Mouse (Mus musculus): Measurements from ENCODE around the gene Ogfod1. TPM values are rescaled to one million over a fixed set of nuclear protein-coding genes. Genes with fewer than 3 reads are reported as not detected.

Ogfod1 gene
- polyA plus RNA-seq (2015; fragmentation: Illumina TruSeq; extraction: RNeasy Lipid Tissue Mini Kit (QIAGEN cat#74804); ENCODE audit: insufficient read depth, low replicate concordance) = 26.0 TPM

GRCm38 (mm10) chr8:94036944-94037524, at the start of gene Ogfod1, which contains the start of gene Nudt21:
Gene Ogfod1 (plus strand): TSS chr8:94037198.
Gene Nudt21 (minus strand): TSS chr8:94037031.

GRCm38 (mm10) chr8:94012013-94012951, 24.7 kb upstream of the Ogfod1 start, which contains the start of gene Amfr:
Gene Amfr (minus strand): TSS chr8:94012842.

GRCm38 (mm10) chr8:94098081-94098974, 61.3 kb downstream of the Ogfod1 start, which contains the start of gene Bbs2:
Gene Bbs2 (minus strand): TSS chr8:94098928.

Other genes with a start within 250 kb of the Ogfod1 start
- gene Gnao1, start 227.2 kb upstream of the Ogfod1 start, polyA plus RNA-seq (2015; fragmentation: Illumina TruSeq; extraction: RNeasy Lipid Tissue Mini Kit (QIAGEN cat#74804); ENCODE audit: insufficient read depth, low replicate concordance) = 2.5 TPM
- 79.9 TPM for gene Amfr, start 24.4 kb upstream of the Ogfod1 start, polyA plus RNA-seq (2015; fragmentation: Illumina TruSeq; extraction: RNeasy Lipid Tissue Mini Kit (QIAGEN cat#74804); ENCODE audit: insufficient read depth, low replicate concordance)
- 77.6 TPM for gene Nudt21, start 167 bp upstream of the Ogfod1 start, polyA plus RNA-seq (2015; fragmentation: Illumina TruSeq; extraction: RNeasy Lipid Tissue Mini Kit (QIAGEN cat#74804); ENCODE audit: insufficient read depth, low replicate concordance)
- gene Bbs2, start 61.7 kb downstream of the Ogfod1 start, polyA plus RNA-seq (2015; fragmentation: Illumina TruSeq; extraction: RNeasy Lipid Tissue Mini Kit (QIAGEN cat#74804); ENCODE audit: insufficient read depth, low replicate concordance) = 16.8 TPM
- gene Mt4, start 100.0 kb downstream of the Ogfod1 start, polyA plus RNA-seq (2015; fragmentation: Illumina TruSeq; extraction: RNeasy Lipid Tissue Mini Kit (QIAGEN cat#74804); ENCODE audit: insufficient read depth, low replicate concordance) = not detected
- not detected for gene Mt3, start 115.4 kb downstream of the Ogfod1 start, polyA plus RNA-seq (2015; fragmentation: Illumina TruSeq; extraction: RNeasy Lipid Tissue Mini Kit (QIAGEN cat#74804); ENCODE audit: insufficient read depth, low replicate concordance)
- 3.7 TPM for gene Mt2, start 135.5 kb downstream of the Ogfod1 start, polyA plus RNA-seq (2015; fragmentation: Illumina TruSeq; extraction: RNeasy Lipid Tissue Mini Kit (QIAGEN cat#74804); ENCODE audit: insufficient read depth, low replicate concordance)
- 9.9 TPM for gene Mt1, start 141.9 kb downstream of the Ogfod1 start, polyA plus RNA-seq (2015; fragmentation: Illumina TruSeq; extraction: RNeasy Lipid Tissue Mini Kit (QIAGEN cat#74804); ENCODE audit: insufficient read depth, low replicate concordance)
- 39.3 TPM for gene Nup93, start 177.4 kb downstream of the Ogfod1 start, polyA plus RNA-seq (2015; fragmentation: Illumina TruSeq; extraction: RNeasy Lipid Tissue Mini Kit (QIAGEN cat#74804); ENCODE audit: insufficient read depth, low replicate concordance)

Data from spleen, adult 10 weeks (tissue).